Mouse (Mus musculus): ENCODE results near the gene Rsbn1.

Rsbn1 gene

GRCm38 (mm10) chr3:103944794-103945562, 31.1 kb downstream of the Rsbn1 start:
- DNase-seq (ENCODE audit: low read depth, low spot score): peak; percentile 25

GRCm38 (mm10) chr3:103948666-103949065, 34.7 kb downstream of the Rsbn1 start:
- no peak for DNase-seq (ENCODE audit: low read depth, low spot score)

GRCm38 (mm10) chr3:103960622-103961021, 46.7 kb downstream of the Rsbn1 start:
- no peak for DNase-seq (ENCODE audit: low read depth, low spot score)

GRCm38 (mm10) chr3:103967231-103967630, 53.3 kb downstream of the Rsbn1 start:
- no peak for DNase-seq (ENCODE audit: low read depth, low spot score)

GRCm38 (mm10) chr3:103967861-103968691, 54.2 kb downstream of the Rsbn1 start, which contains the start of gene Phtf1:
Phtf1 (plus strand) TSS chr3:103968110.
- peak; percentile 84 for DNase-seq (ENCODE audit: low read depth, low spot score)

- peak; percentile 81 for DNase-seq (ENCODE audit: low read depth, low spot score)
These were observed 54.8 kb downstream of the Rsbn1 start for GRCm38 (mm10) chr3:103968701-103969100.

- DNase-seq (ENCODE audit: low read depth, low spot score): no peak
These were observed 57.2 kb downstream of the Rsbn1 start for GRCm38 (mm10) chr3:103971157-103971556.

- no peak for DNase-seq (ENCODE audit: low read depth, low spot score)
These were observed 70.6 kb downstream of the Rsbn1 start for GRCm38 (mm10) chr3:103984556-103984955.

GRCm38 (mm10) chr3:103985194-103985593, 71.3 kb downstream of the Rsbn1 start:
- DNase-seq (ENCODE audit: low read depth, low spot score): no peak

GRCm38 (mm10) chr3:103987831-103988432, 74.0 kb downstream of the Rsbn1 start:
- peak; percentile 71 for DNase-seq (ENCODE audit: low read depth, low spot score)

GRCm38 (mm10) chr3:103989352-103989751, 75.4 kb downstream of the Rsbn1 start:
- DNase-seq (ENCODE audit: low read depth, low spot score): no peak

- DNase-seq (ENCODE audit: low read depth, low spot score): no peak
These were observed 77.4 kb downstream of the Rsbn1 start for GRCm38 (mm10) chr3:103991271-103991670.

- no peak for DNase-seq (ENCODE audit: low read depth, low spot score)
These were observed 84.8 kb downstream of the Rsbn1 start for GRCm38 (mm10) chr3:103998724-103999123.

- DNase-seq (ENCODE audit: low read depth, low spot score): no peak
These were observed 93.1 kb downstream of the Rsbn1 start for GRCm38 (mm10) chr3:104006896-104007466.

GRCm38 (mm10) chr3:104007479-104007878, 93.6 kb downstream of the Rsbn1 start:
- DNase-seq (ENCODE audit: low read depth, low spot score): peak; percentile 15

GRCm38 (mm10) chr3:104009924-104010662, 96.2 kb downstream of the Rsbn1 start:
- DNase-seq (ENCODE audit: low read depth, low spot score): peak; percentile 47

GRCm38 (mm10) chr3:104011972-104012371, 98.1 kb downstream of the Rsbn1 start:
- no peak for DNase-seq (ENCODE audit: low read depth, low spot score)
